Mouse (Mus musculus): ENCODE results near the gene Keg1. TPM values are rescaled to one million over a fixed set of nuclear protein-coding genes. Genes with fewer than 3 reads are reported as not detected.

Keg1 gene
- total RNA-seq, 4 experiments from 2014 or later, result not detected

- no peak for DNase-seq (ENCODE audit: low spot score in 2 of 2)
These were observed 66.9 kb downstream of the Keg1 start for GRCm38 (mm10) chr19:12762212-12763130.

- no peak for DNase-seq (ENCODE audit: low spot score in 2 of 2)
These were observed 69.7 kb downstream of the Keg1 start, which contains the start of gene Cntf for GRCm38 (mm10) chr19:12765308-12765707. Gene Cntf (minus strand): TSS chr19:12765632.

Other genes starting within 250 kb of the Keg1 start
- gene Mpeg1, start 235.0 kb upstream of the Keg1 start, total RNA-seq (2022), result 10 to 100 TPM in 2 of 4 experiments, 1 to 10 TPM in 2; 9.2 to 86.4 (median 32.6) TPM
- gene Dtx4, start 194.3 kb upstream of the Keg1 start, total RNA-seq (2022), result 10 to 100 TPM; 33.0 to 35.3 (median 34.1) TPM
- 1 to 10 TPM; 1.3 to 3.1 (median 1.8) TPM for gene Fam111a, start 150.0 kb upstream of the Keg1 start, total RNA-seq (2022)
- gene Gm4952, start 95.8 kb upstream of the Keg1 start, total RNA-seq (2022), result under 1 TPM in 1 of 4 experiments, not detected in 3; 0.14 TPM
- gene Glyat, start 62.5 kb upstream of the Keg1 start, total RNA-seq (2022), result not detected
- gene Olfr1442, start 25.3 kb upstream of the Keg1 start, total RNA-seq (2022), result not detected
- gene Olfr1443, start 17.7 kb upstream of the Keg1 start, total RNA-seq (2022), result not detected
- gene Cntf, start 69.8 kb downstream of the Keg1 start, total RNA-seq (2022), result 1 to 10 TPM; 3.2 to 4.3 (median 3.4) TPM
- 10 to 100 TPM; 85.2 to 96.0 (median 91.8) TPM for gene Zfp91, start 100.3 kb downstream of the Keg1 start, total RNA-seq (2022)
- 1 to 10 TPM; 1.5 to 3.8 (median 2.1) TPM for gene Lpxn, start 100.4 kb downstream of the Keg1 start, total RNA-seq (2022)
- gene Gm5244, start 150.9 kb downstream of the Keg1 start, total RNA-seq (2022), result not detected
- gene Olfr1444, start 161.5 kb downstream of the Keg1 start, total RNA-seq (2022), result not detected
- gene Olfr1445, start 188.1 kb downstream of the Keg1 start, total RNA-seq (2022), result not detected
- not detected for gene Olfr1446, start 197.7 kb downstream of the Keg1 start, total RNA-seq (2022)
- not detected for gene Olfr1447, start 208.0 kb downstream of the Keg1 start, total RNA-seq (2022)
- gene Olfr1448, start 228.6 kb downstream of the Keg1 start, total RNA-seq (2022), result not detected
- gene Olfr1449, start 235.1 kb downstream of the Keg1 start, total RNA-seq (2022), result not detected

All from left cerebral cortex, adult 8-10 months (tissue).